Mouse (Mus musculus) brain, embryonic 18.5 days (tissue): ENCODE measurements around the gene Serac1.

Experiments used
- DNase-seq: peaks from one replicate; pipeline ENCODE4 v3.0.0-alpha.2; 2012; ENCODE audit warnings: low read depth, low spot score

Gene Serac1

GRCm38 (mm10) chr17:6079287-6080122, at the start of gene Serac1, which contains the start of gene Gtf2h5:
Serac1 (minus strand) TSS chr17:6079741.
Gtf2h5 (plus strand) TSS chr17:6079786.
- peak; percentile 89 for DNase-seq

GRCm38 (mm10) chr17:6128039-6128438, 48.5 kb upstream of the Serac1 start:
- DNase-seq = no peak

GRCm38 (mm10) chr17:6125441-6125840, 45.9 kb upstream of the Serac1 start:
- DNase-seq = no peak

- no peak for DNase-seq
These were observed 44.2 kb upstream of the Serac1 start for GRCm38 (mm10) chr17:6123776-6124175.

GRCm38 (mm10) chr17:6118861-6119260, 39.3 kb upstream of the Serac1 start:
- DNase-seq = no peak

GRCm38 (mm10) chr17:6117917-6118316, 38.4 kb upstream of the Serac1 start:
- DNase-seq = no peak

GRCm38 (mm10) chr17:6117148-6117725, 37.7 kb upstream of the Serac1 start:
- no peak for DNase-seq

GRCm38 (mm10) chr17:6115085-6115484, 35.5 kb upstream of the Serac1 start:
- DNase-seq = no peak

- DNase-seq = no peak
These were observed 34.1 kb upstream of the Serac1 start for GRCm38 (mm10) chr17:6113653-6114052.

GRCm38 (mm10) chr17:6110956-6111355, 31.4 kb upstream of the Serac1 start:
- DNase-seq = no peak

GRCm38 (mm10) chr17:6108175-6108574, 28.6 kb upstream of the Serac1 start:
- no peak for DNase-seq

- peak; percentile 40 for DNase-seq
These were observed 27.6 kb upstream of the Serac1 start for GRCm38 (mm10) chr17:6107015-6107601.

- DNase-seq = peak; percentile 88
These were observed 26.9 kb upstream of the Serac1 start, which contains the start of gene Tulp4 for GRCm38 (mm10) chr17:6106361-6107014. Tulp4 (plus strand) TSS chr17:6106437.

- no peak for DNase-seq
These were observed 24.0 kb upstream of the Serac1 start for GRCm38 (mm10) chr17:6103566-6103965.

- DNase-seq = no peak
These were observed 22.7 kb upstream of the Serac1 start for GRCm38 (mm10) chr17:6102287-6102686.

- no peak for DNase-seq
These were observed 18.3 kb upstream of the Serac1 start for GRCm38 (mm10) chr17:6097884-6098283.

- no peak for DNase-seq
These were observed 16.0 kb upstream of the Serac1 start for GRCm38 (mm10) chr17:6095579-6095978.

GRCm38 (mm10) chr17:6091604-6092003, 12.1 kb upstream of the Serac1 start:
- no peak for DNase-seq

GRCm38 (mm10) chr17:6083323-6083890, 3.9 kb upstream of the Serac1 start:
- no peak for DNase-seq

GRCm38 (mm10) chr17:6073405-6073804, 6.1 kb downstream of the Serac1 start:
- DNase-seq = no peak

GRCm38 (mm10) chr17:6069866-6070265, 9.7 kb downstream of the Serac1 start:
- no peak for DNase-seq

GRCm38 (mm10) chr17:6067613-6068012, 11.9 kb downstream of the Serac1 start:
- no peak for DNase-seq
